Mouse (Mus musculus): Measurements from ENCODE around the gene Agtr1a.

- TF ChIP-seq POLR2A (IDR thresholded peaks at IDR 0.05; ENCODE audit: low read depth, low read length) (no peak), CTCF (IDR thresholded peaks at IDR 0.05; ENCODE audit: extremely low read depth, insufficient read depth, insufficient read length, insufficient replicate concordance) (no peak)
Observed at GRCm38 (mm10) chr13:30403874-30404273, 67.6 kb downstream of the Agtr1a start.
